Mouse (Mus musculus): ENCODE data around the gene Fth1.

Fth1 gene

DNA sequence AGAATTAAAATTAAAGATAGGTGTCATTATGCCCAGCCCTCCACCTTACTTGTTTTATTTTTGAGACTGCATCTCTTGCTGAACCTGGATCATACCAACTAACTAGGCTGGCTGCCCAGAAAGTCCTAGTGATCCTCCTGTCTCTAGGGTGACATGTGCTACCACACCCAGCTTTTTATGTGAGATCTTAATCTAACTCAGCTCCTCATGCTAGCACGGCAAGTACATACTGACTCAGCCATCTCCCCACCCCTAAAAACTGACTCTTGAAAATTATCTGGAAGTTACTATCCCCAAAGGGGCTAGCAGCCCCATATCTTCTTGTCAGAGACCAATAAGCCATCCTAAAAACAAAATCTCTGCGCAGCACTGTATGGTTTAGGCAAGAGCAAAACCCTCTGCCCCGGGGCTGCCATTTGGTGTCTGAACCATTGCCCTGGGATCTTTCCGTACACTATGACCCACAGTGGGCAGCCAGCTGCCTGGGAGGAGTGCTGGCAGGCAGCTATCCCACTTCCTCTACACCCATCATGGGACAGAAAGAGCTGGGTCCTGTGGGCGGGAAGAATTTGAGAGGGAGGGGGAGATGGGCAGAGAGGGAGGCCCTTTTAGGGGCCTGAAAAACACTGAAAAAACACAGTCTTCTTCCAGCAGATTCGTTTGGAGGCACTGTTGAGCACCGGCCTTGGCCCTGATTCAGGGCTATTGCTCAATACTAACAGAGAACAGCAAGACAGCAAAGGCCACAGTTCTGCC lies 26.2 kb upstream of the Fth1 start:
- TF ChIP-seq GATA4 (IDR thresholded peaks at IDR 0.05; ENCODE audit: insufficient replicate concordance, low read length): no peak

DNA sequence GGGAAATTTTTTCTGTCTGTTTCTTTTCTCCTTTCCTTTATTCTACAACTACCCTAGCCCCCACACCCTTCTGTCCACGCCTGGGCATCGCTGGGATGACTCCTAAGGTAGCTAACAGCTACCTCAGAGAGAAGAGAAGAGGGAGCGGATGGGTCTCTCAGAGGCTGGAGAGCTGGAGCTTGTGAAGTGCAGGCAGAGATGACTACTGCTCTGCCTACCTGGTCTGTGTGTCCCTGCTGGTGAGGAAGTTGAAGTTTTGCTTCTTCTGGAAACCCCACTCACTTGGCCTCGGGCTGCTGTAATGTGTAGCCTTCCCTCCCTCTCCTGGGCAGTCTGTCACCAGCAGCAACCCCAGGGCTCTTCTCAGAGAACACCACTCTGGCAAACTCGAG lies 25.6 kb upstream of the Fth1 start:
- no peak for TF ChIP-seq GATA4 (IDR thresholded peaks at IDR 0.05; ENCODE audit: insufficient replicate concordance, low read length)

DNA sequence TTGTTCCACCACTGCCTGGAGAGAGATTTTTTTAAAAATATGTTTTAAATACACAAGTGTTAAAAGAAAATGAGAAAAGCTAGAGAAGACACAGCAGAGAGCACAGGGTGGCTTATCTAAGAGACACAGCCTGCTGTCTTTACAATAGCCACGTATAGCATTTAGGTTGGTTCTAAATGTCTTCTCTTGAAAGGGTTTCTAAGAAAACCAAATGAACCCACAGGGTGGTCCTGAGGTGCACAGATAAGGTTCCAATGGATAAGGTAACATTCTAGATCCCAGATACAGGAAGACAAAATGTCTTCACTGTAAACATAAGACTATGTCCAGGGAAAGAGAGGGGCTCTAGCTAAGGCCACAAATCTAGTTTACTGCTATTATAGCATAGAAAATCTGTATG lies 25.0 kb upstream of the Fth1 start:
- no peak for TF ChIP-seq GATA4 (IDR thresholded peaks at IDR 0.05; ENCODE audit: insufficient replicate concordance, low read length)

DNA sequence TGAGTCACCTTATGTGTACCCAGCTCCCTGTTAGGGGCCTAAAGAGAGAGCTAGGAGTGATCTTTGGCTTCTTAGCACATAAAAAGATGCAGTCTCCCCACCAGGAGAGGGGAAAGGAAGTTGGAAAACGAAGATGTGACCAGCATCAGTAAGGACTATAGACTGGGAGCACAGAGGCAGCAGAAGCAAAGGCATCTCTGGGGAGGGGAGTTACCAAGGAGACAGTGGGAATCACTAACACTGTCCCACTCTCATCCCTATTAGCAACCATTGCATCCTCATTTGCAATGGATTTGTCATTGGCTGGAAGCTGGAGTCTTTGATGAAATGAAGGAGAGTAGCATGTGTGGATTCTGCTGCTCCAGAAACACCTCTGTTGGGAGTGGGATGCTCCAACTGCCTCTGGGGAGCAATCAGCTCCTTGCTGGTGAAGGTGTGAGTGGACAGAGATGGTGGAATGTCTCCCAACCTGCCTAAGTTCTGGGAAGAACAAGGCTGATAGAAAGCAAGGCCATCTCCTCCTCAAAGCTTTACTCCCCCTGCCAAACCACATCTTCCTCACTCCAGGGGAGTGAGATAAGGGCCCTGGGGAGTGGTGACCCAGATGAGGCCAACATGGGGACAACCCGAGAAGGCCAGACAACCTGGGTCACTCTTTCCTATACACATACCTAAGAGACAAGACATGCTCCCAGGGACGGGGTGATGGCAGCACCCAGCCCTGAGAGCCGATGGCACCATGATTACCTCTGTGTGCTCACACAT lies 23.6 kb upstream of the Fth1 start:
- TF ChIP-seq GATA4 (IDR thresholded peaks at IDR 0.05; ENCODE audit: insufficient replicate concordance, low read length): no peak

DNA sequence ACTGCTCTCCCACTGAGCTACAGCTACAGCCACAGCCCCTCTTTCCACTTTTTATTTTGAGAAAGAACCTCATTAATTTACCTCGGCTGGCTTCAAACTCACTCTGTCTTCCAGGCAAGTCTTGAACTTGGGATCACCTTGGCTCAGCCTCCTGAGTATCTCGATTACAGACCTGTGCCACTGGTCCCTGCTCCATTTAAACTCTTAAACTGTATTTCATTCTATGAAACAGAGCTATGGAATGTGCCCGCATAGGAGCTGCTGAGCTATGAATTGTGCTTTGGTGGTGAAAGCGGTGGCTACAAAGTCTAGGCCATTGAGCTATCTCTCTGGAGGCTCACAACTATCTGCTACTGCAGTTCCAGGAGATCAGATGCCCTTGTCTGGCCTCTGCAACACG lies 22.4 kb upstream of the Fth1 start:
- TF ChIP-seq GATA4 (IDR thresholded peaks at IDR 0.05; ENCODE audit: insufficient replicate concordance, low read length): no peak

DNA sequence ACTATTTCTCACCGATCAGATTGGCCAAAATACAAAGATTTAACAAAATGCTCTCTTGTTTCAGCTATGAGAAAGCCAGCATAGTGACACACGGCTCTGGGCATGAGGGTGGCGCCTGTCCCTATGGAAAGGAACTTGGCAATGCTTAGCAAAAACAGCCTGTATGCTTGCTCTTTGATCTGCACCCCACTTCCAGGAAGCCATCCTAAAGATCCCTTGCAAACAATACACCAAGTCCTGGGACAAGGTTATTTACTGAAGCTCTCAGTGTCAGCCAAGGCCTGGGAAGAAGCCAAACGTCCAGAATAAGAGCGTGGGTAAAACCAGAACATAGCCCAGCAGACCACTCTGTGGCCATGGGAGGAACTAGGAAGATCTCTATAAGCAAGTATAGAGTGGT lies 19.6 kb upstream of the Fth1 start:
- no peak for TF ChIP-seq GATA4 (IDR thresholded peaks at IDR 0.05; ENCODE audit: insufficient replicate concordance, low read length)

DNA sequence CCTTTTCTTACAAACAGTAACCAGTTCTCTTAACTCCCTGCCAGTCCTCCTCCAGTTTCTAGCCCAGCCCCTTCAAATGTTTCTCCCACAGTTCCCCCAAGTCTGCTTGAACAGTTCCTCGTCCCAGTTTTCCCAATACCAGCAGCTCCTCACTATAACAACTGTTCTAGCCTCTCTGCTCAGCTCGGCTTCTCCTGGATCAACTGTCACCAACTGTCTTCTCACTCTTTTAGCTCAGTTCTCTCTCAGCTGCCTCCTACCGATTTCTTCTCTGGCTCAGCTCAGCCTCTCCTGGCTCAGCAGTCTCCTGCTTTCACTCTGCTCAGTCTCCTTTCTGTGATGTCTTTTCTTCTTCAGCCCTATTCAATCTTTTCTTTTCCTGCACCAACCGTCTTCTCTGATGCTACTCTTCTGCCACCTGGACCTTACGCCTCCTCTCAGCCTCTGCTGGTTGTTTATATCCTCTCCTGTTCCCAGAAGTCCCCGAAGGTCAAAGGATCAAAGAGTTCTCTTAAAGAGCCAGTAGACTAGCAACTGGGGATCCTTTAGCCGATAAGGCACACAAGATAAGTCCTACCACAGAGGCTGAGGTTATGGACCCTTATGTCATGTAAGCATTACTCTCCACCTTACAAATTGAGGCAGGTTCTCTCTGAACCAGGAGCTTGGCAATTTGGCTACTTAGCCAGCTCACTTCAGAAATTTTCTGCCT lies 16.0 kb upstream of the Fth1 start:
- no peak for TF ChIP-seq GATA4 (IDR thresholded peaks at IDR 0.05; ENCODE audit: insufficient replicate concordance, low read length)

DNA sequence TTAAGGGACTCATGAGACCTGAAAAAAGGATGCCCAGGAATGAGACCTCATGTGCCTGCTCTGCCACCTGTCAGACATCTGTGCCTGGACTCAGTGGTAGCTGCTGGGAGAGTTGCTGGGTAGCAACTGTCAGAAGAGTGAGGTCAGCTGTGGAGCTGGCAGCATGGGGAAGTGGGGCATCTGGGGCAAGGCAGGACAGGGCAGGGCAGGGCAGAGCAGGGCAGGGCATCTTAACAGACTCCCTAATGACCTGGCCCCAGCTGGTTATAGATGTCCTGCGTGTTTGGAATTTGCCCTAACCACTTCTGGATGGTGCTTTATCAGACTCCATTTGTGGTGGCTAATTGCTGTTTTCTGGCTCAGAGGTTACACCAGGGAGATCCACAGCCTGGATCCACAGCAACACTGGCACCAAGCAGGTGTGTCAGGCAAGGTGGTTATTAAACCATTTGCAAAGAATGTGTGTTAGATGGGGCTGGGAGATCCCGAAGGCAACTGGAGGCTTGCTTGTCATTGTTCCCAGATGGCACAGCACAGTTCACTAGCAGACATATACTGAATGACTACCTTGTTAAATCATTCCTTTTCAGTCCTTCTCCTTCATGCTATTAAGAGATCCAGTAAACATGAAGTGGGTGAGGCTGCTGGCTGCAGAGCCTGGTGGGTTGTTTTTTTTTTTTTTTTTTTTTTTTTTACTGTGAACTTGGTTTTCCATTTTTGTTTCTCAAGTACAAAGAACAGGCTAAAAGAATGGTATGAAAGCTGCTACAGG lies 14.1 kb upstream of the Fth1 start:
- no peak for TF ChIP-seq GATA4 (IDR thresholded peaks at IDR 0.05; ENCODE audit: insufficient replicate concordance, low read length)

DNA sequence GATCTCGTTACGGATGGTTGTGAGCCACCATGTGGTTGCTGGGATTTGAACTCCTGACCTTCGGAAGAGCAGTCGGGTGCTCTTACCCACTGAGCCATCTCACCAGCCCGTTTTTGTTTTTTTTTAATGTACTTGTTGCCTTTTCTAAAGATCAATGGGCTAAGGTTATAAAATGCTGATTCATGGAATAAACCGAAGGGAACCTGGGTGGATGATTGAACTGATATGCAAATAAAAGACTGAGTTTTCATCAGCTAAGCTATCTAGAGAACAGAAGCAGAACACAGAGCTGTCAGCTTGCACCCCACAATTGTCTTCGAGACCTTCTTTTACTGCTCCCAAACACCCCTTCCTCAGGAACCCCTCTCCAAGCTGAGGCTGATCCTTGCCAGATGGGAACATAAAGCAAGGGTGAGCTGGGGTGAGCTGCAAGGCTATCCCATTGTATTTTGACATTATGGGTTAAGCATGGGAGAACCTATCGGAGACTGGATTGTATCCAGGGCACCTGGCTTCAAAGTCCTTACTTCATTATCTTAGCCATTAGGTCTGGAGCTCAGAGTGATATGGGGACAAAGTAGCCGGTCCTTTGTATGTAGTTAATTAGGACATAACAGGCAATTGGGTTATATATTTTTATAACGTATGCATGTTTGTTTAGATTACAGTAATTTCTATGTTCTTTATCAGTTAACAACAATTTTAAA lies 12.2 kb upstream of the Fth1 start:
- TF ChIP-seq GATA4 (IDR thresholded peaks at IDR 0.05; ENCODE audit: insufficient replicate concordance, low read length): no peak

DNA sequence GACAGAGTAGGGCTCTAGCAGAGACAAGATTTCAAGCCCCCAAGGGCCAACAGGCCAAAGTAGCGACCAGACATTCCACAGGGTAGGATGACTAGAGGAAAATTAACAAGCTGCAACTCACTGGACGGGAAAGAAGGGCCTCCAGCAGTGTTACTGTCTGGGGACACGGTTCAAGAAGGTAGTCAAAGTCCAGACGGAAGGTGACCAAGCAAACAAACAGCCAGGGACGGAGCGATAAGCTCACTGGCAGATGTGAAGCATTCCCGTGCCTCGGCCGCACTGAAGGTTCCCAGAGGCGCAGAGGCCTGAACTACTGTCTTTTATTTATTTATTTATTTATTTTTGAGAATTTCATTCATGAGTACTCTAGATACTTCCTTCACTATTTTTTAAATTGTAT lies 3.3 kb upstream of the Fth1 start:
- TF ChIP-seq GATA4 (IDR thresholded peaks at IDR 0.05; ENCODE audit: insufficient replicate concordance, low read length): peak; percentile 87

DNA sequence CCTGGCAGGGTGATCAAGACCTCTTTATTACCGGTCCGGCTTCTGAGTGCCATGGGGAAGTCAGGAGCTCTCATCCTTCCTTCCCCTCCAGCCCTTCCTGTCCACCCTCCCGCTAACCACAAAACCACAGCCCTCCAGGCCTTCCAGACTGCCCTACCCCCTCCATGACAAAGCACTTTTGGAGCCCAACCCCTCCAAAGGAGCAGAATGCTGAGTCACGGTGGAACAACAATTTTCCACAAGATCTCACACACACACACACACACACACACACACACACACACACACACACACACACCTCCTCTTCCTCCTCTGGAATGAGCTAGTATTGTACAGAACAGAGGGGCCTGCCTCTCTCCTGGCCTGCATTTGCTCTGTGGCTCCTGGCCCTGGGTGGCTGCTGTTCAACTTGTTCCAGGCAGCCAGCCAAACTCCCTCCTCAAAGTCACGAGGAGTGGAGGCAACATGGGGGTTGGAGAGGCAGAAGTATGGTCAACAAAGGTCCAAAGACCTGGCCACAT lies 1.9 kb upstream of the Fth1 start:
- 0 out of 2 replicates have a peak, but pooled peaks have one; percentile 9 for TF ChIP-seq GATA4 (IDR thresholded peaks at IDR 0.05; ENCODE audit: insufficient replicate concordance, low read length)

DNA sequence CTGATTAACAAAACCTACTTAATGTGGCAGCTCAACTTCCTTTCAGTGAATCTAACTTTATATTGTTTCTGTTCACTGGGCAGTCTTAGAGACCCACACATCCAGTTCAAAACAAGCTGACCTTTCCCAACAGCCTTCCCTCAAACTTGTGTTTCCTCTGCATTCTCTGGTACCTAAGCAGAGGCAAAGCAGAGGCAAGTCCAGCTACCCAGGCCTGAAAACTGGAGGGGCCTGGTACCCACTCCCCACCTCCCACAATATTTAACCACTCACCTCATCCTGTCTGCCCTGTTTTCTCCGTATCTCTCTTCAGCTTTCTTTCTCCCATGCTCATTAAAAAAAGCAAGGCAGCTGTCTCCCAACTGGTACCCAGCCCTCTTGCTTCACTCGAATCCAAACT lies 1.2 kb upstream of the Fth1 start:
- no peak for TF ChIP-seq GATA4 (IDR thresholded peaks at IDR 0.05; ENCODE audit: insufficient replicate concordance, low read length)

DNA sequence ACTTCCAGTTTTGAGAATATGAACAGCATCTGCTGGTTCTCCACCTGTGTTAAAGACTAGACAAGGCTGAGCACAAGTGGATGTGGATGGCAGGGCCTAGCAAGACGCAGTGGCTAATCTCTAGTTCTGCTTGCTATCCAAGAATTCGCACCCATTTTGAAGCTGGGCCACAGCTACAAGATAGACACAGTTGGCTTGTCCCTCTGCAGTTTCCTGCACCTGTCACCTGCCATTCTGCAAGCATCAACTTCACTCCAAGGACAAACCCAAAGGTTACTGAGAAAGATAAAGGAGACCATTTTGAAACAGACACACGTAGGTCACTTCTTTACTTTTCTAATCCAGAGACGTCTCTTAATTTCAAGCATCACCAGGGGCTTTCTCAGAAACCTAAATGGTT lies 1.2 kb downstream of the Fth1 start:
- no peak for TF ChIP-seq GATA4 (IDR thresholded peaks at IDR 0.05; ENCODE audit: insufficient replicate concordance, low read length)

DNA sequence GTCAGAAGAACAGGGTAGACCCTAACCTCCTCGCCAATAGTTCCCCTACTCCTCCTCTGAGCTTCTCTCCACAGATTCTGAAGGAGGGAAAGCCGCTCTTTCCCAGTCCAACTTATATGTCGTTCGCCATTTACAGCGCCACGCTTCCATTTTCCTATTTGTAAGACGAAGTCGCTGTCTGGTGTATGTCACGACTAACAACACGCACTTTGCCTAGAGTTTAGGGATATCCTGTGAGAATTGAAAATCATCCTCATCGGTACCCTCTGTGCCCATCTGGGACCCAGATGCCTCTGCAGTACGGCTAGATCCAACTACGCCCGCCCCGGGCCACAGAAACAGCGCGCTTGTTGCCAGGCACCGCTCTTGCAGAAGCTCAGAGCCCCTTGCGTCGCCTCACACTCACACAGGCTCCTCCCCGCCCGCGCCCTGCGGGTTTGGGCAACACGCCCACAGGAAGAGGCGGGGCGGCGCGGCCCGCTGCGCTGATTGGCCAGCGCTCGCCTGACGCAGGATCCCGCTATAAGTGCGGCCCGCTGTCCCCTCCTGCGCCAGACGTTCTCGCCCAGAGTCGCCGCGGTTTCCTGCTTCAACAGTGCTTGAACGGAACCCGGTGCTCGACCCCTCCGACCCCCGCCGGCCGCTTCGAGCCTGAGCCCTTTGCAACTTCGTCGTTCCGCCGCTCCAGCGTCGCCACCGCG lies 1.9 kb downstream of the Fth1 start:
- TF ChIP-seq GATA4 (IDR thresholded peaks at IDR 0.05; ENCODE audit: insufficient replicate concordance, low read length): no peak

Measured in liver, adult (tissue).